Mouse (Mus musculus): Measurements from ENCODE around the gene Sergef. TPM values are rescaled to one million over a fixed set of nuclear protein-coding genes. Genes with fewer than 3 reads are reported as not detected.

Gene Sergef
- polyA plus RNA-seq, 1 experiment from 2014 or later: 45.6 TPM

DNA sequence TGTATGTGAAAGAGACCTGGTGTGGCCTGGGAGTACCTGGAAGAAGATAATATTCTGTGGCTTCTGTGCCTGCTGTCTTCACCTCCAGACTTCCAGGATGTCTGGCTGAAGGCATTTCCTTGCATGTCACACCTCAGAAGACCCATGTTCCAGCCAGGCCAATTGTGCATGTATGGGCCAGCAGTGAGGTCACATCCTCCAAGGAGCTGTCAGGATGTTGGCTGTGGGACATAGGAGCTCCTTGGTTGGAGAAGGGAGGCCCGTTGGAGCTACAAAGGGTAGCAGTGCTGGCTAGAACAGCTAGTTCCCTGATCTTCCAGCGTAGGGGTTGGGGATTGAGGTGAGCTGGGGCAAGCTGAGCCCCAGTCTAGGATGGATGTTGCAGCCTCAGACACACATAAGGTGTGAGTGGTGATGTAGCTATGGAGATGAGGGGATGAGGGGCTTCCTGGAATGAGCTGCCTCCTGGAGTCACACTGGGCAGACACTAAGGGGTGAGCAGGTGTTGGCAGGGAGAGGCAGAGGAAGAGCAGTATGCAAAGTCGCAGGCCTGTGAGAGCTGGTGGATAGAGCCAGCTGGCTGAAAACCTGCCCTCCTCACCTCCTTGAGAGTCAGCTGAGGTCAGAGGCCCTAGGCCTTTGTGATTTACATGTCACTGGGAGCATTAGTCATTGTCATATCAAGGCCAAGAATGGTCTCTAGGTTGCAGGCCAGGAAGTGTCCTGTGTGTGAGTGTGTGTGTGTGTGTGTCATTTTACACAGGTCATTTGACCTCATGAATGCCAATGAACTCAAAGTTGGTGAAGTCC, 238.0 kb downstream of the Sergef start:
- Histone ChIP-seq H3K9ac (no peak overlapping the region), H3K4me2 (peak overlapping the region; percentile 87), H3K9me3 (no peaks in the 10 kb centered on the region), H3K4me3 (no peak overlapping the region), H3K27me3 (replicated peaks) (no peaks in the 10 kb centered on the region), H3K4me1 (peaks cover 50% of the 10 kb centered on the region), H3K27ac (no peak overlapping the region), H3K36me3 (replicated peaks) (no peaks in the 10 kb centered on the region)
- WGBS: 83% methylated on average over 3 of the region's 3 CpGs
- ATAC-seq (replicated peaks): no peak

DNA sequence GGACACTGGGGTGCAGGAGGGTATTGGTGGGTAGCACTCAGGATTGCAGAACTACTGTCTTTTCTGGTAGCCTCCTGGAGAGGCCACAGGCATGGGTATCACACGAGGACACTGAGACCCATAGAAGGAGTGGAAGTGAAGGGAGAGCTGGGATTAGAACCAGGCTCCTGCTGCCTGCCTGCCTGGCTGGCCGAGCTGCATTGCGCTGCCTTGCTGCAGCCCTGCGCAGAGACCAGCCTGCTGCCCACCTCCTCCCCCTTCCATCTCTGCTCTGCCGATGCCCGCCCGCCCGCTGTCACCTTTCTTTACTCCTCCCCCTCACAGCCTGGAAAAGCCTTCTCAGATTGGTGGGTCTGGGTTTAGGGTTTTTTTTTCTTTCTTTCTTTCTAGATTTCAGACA, 239.3 kb downstream of the Sergef start:
- WGBS: 26% methylated on average over 8 of the region's 8 CpGs
- H3K9me3 ChIP-seq: no peaks in the 10 kb centered on the region
- peak overlapping the region; percentile 29; the same call in 1 of the 2 replicates for H3K9ac ChIP-seq
- H3K27ac ChIP-seq: peak overlapping the region; percentile 58; the same call in 1 of the 2 replicates
- H3K4me2 ChIP-seq: peak overlapping the region; percentile 87
- H3K27me3 ChIP-seq (replicated peaks): peaks cover 4% of the 10 kb centered on the region; the same call in 1 of the 2 replicates
- ATAC-seq (replicated peaks): no peak
- no peaks in the 10 kb centered on the region for H3K36me3 ChIP-seq (replicated peaks)
- peaks cover 56% of the 10 kb centered on the region for H3K4me1 ChIP-seq
- H3K4me3 ChIP-seq: peak overlapping the region; percentile 93

DNA sequence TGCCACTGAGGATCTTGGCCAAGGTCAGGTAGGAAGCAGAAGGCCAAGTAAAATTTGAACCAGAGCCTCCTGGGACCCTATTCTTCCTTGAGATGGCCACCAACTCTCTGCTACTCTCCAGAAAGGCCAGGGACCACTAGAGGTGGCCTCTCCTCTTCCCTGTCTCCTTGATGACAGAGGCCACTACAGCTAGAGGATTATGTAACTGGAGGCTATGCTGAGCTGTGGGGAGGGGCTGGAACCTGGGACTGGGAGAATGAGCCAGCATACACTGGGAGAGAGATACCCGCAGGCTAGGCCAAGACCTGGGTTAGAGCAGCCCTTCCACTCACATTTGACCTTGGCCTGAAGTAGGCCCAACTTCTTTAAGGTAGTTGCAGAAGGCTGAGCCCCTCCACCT, 239.9 kb downstream of the Sergef start:
- WGBS: 68% methylated on average over 1 of the region's 1 CpGs
- H3K4me1 ChIP-seq: peaks cover 56% of the 10 kb centered on the region
- 0 out of 2 replicates have a peak overlapping the region, but pooled peaks have one; percentile 58 for H3K27ac ChIP-seq
- no peak for ATAC-seq (replicated peaks)
- H3K4me3 ChIP-seq: peak overlapping the region; percentile 93
- peaks cover 10% of the 10 kb centered on the region for H3K27me3 ChIP-seq (replicated peaks)
- H3K9me3 ChIP-seq: no peaks in the 10 kb centered on the region
- H3K36me3 ChIP-seq (replicated peaks): no peaks in the 10 kb centered on the region
- H3K4me2 ChIP-seq: peak overlapping the region; percentile 87
- H3K9ac ChIP-seq: no peak overlapping the region

DNA sequence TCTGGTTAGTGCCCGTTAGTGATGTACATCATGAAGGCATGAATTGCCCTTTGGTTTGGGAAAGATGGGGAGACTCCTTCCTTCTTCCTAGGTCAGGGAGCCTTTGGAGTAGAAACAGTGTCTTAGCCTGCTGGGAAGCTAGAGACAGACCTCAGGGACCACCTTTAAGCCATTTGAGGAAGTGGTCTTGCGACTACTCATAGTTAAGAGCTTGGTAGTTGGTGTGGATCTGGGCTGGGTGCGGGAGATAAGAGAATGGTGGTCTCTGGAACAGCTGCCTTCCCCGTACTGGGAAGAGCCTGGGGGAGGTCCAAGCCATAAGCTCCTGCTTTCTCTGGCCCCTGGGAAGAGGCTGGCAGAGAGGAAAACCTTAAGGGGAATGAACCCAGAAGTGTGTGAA, 241.0 kb downstream of the Sergef start:
- Histone ChIP-seq H3K4me3 (peak overlapping the region; percentile 93), H3K4me1 (peaks cover 56% of the 10 kb centered on the region), H3K4me2 (peak overlapping the region; percentile 87), H3K27ac (no peak overlapping the region), H3K27me3 (replicated peaks) (peaks cover 18% of the 10 kb centered on the region), H3K9me3 (no peaks in the 10 kb centered on the region), H3K9ac (peak overlapping the region; percentile 97), H3K36me3 (replicated peaks) (no peaks in the 10 kb centered on the region)
- 58% methylated on average over 4 of the region's 4 CpGs for WGBS
- ATAC-seq (replicated peaks): no peak

GRCm38 (mm10) chr7:46397732-46398333, 241.8 kb downstream of the Sergef start:
- WGBS: 8% methylated on average over 70 of the region's 70 CpGs
- Histone ChIP-seq H3K4me3 (peak overlapping the region; percentile 93), H3K9me3 (no peaks in the 10 kb centered on the region), H3K4me1 (peaks cover 62% of the 10 kb centered on the region), H3K27ac (peak overlapping the region; percentile 87), H3K4me2 (peak overlapping the region; percentile 87), H3K9ac (peak overlapping the region; percentile 97), H3K27me3 (replicated peaks) (peaks cover 18% of the 10 kb centered on the region), H3K36me3 (replicated peaks) (no peaks in the 10 kb centered on the region)
- no peak for ATAC-seq (replicated peaks)

- ATAC-seq (replicated peaks): peak; percentile 65
- no peaks in the 10 kb centered on the region for H3K9me3 ChIP-seq
- no peaks in the 10 kb centered on the region for H3K36me3 ChIP-seq (replicated peaks)
- peaks cover 18% of the 10 kb centered on the region for H3K27me3 ChIP-seq (replicated peaks)
- H3K9ac ChIP-seq: peak overlapping the region; percentile 97
- H3K4me2 ChIP-seq: peak overlapping the region; percentile 87
- H3K27ac ChIP-seq: peak overlapping the region; percentile 87
- peak overlapping the region; percentile 93 for H3K4me3 ChIP-seq
- 1% methylated on average over 64 of the region's 64 CpGs for WGBS
- peaks cover 60% of the 10 kb centered on the region for H3K4me1 ChIP-seq
Observed at GRCm38 (mm10) chr7:46396928-46397731, 242.5 kb downstream of the Sergef start.

GRCm38 (mm10) chr7:46396231-46396927, 243.2 kb downstream of the Sergef start, which contains the start of gene Kcnc1:
TSS of gene Kcnc1 (plus strand) at chr7:46396497.
- 0% methylated on average over 74 of the region's 93 CpGs for WGBS
- peak; percentile 79 for ATAC-seq (replicated peaks)
- Histone ChIP-seq H3K4me3 (peak within 1 kb of the TSS; percentile 93), H3K9ac (peak within 1 kb of the TSS; percentile 97), H3K4me1 (peaks cover 52% of the 10 kb centered on the region), H3K9me3 (no peaks in the 10 kb centered on the region), H3K27ac (peak within 1 kb of the TSS; percentile 87), H3K36me3 (replicated peaks) (no peaks in the 10 kb centered on the region), H3K4me2 (peak within 1 kb of the TSS; percentile 87), H3K27me3 (replicated peaks) (peaks cover 24% of the 10 kb centered on the region)

DNA sequence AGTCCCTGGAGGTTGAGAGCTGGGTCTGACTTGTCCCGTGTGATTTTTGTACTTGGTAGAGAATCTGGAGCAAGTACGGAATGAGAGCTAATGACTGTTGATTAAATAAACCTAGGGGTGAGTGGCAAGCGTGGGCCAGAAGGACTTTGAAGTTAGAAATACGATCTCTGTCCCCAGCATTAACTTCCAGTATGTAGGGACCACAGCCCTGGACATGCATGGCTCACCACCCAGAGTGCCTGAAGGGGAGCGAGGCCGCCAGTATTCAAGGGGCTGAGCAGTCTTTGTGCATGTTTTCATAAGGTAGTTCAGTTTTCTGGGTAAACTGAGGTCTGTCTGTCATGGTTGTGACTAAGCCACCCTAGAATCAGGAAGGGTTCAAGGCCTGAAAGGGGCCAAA, 244.0 kb downstream of the Sergef start:
- no peak overlapping the region for H3K27ac ChIP-seq
- WGBS: 42% methylated on average over 6 of the region's 6 CpGs
- peak overlapping the region; percentile 97; the same call in 1 of the 2 replicates for H3K9ac ChIP-seq
- H3K36me3 ChIP-seq (replicated peaks): no peaks in the 10 kb centered on the region
- H3K27me3 ChIP-seq (replicated peaks): peaks cover 24% of the 10 kb centered on the region
- ATAC-seq (replicated peaks): no peak
- H3K4me2 ChIP-seq: peak overlapping the region; percentile 87
- H3K9me3 ChIP-seq: no peaks in the 10 kb centered on the region
- peaks cover 46% of the 10 kb centered on the region for H3K4me1 ChIP-seq
- H3K4me3 ChIP-seq: peak overlapping the region; percentile 93

DNA sequence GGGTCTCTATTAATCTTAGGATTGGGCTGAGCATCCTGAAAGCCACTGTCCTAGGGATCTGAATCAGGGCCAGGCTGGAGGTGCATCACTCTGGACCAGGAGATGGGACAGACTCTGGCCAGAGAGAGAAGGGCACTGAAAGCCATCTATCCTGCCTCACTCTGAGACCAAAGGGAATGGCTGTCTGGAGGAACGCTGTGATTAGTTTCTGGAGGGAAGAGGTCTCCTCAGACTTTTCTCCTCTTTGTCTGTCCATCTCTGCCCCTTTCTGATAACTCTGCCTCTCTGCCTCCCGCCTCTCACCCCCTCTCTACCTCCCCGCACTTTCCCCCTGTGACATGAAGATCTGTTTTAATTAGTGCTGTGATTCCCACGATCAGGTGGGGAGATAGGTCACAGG, 244.7 kb downstream of the Sergef start:
- ATAC-seq (replicated peaks): no peak
- peaks cover 24% of the 10 kb centered on the region for H3K27me3 ChIP-seq (replicated peaks)
- H3K36me3 ChIP-seq (replicated peaks): no peaks in the 10 kb centered on the region
- H3K4me1 ChIP-seq: peaks cover 39% of the 10 kb centered on the region
- no peak overlapping the region for H3K4me3 ChIP-seq
- WGBS: 70% methylated on average over 4 of the region's 4 CpGs
- H3K9me3 ChIP-seq: no peaks in the 10 kb centered on the region
- no peak overlapping the region for H3K4me2 ChIP-seq
- no peak overlapping the region for H3K9ac ChIP-seq
- no peak overlapping the region for H3K27ac ChIP-seq

DNA sequence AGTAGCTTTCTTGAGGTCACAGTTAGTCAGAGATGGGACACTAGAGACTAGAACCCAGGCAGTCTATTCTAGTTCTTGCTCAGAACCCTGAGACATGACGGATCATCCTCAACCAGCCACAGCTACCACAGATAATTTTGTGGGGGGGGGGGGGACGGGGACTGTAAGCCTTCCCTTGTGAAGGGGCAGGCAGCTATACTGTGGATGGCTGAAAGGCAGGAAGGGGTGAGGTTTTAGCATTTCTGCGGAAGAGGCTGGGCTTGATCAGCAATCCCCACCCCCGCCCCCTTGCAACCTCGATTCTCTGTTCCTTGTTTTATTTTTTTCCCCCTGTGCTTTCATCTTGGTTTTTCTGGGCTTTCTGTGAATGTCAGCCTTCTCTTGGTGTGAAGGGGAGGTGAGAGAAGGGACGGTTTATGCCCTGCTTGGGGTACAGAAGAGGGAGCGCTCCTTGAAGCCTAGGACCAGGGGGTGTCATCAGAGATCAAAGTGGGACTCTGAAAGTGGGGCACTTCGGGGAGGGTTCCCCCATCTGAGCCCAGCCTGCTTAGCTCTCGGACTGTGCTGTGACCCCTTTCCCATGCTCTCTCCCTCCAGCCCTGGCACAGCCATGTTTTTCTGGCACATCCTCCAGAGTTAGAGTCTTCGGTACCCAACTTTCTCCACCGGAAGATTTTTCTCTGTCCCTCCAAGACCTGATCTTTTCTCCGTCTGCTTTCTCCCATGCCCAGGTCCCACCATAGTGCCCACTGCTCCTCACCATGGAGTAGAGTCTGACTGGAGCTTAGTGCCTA, 245.7 kb downstream of the Sergef start:
- Histone ChIP-seq H3K4me1 (peaks cover 29% of the 10 kb centered on the region), H3K4me3 (no peak overlapping the region), H3K36me3 (replicated peaks) (no peaks in the 10 kb centered on the region), H3K9me3 (no peaks in the 10 kb centered on the region), H3K27ac (no peak overlapping the region), H3K27me3 (replicated peaks) (peaks cover 24% of the 10 kb centered on the region), H3K4me2 (no peak overlapping the region), H3K9ac (no peak overlapping the region)
- 50% methylated on average over 12 of the region's 12 CpGs for WGBS
- ATAC-seq (replicated peaks): no peak

Measured in midbrain, embryonic 15.5 days (tissue).